Mouse (Mus musculus) CH12.LX (cell line): ENCODE results near the gene Pgam1. TPM values are rescaled to one million over a fixed set of nuclear protein-coding genes. Genes with fewer than 3 reads are reported as not detected.

Experiments used
- DNase-seq: peaks from one replicate; pipeline ENCODE4 v3.0.0-alpha.2; 2013; ENCODE audit errors: extremely low read depth
- H3K27ac ChIP-seq: 2 replicates; pipeline ENCODE4 v1.5.1; 2012; ENCODE audit warnings: low read depth, mild to moderate bottlenecking, control low read depth, moderate library complexity; ENCODE audit not compliant: insufficient read depth
- H3K27me3 ChIP-seq: replicated peaks from 2 replicates; pipeline ENCODE3; 2012; ENCODE audit warnings: inconsistent platforms
- H3K36me3 ChIP-seq, 2 experiments: replicated peaks in 1 of 2; 2 replicates each; pipeline versions ENCODE3 to v1.6.1; 2012; ENCODE audit warnings: inconsistent platforms in 1 of 2, low read length in 1 of 2, mild to moderate bottlenecking in 1 of 2, mixed read lengths in 1 of 2, moderate library complexity in 1 of 2; ENCODE audit not compliant: control insufficient read depth in 1 of 2, insufficient read depth in 1 of 2
- H3K4me1 ChIP-seq, 2 experiments: 2 replicates each; pipeline ENCODE4 v1.6.1; 2012; ENCODE audit warnings: inconsistent platforms in 1 of 2, moderate library complexity in 1 of 2; ENCODE audit not compliant: insufficient read depth in 2 of 2, control insufficient read depth in 1 of 2
- H3K4me2 ChIP-seq: 2 replicates; pipeline ENCODE4 v1.6.1; 2012; ENCODE audit warnings: low read depth, mild to moderate bottlenecking, control low read depth; ENCODE audit not compliant: poor library complexity, insufficient read depth, severe bottlenecking
- H3K4me3 ChIP-seq, 3 experiments: fragments of 150-350 bp in 1 of 3; sonication (generic) in 1 of 3; replicated peaks in 1 of 3; 2 replicates each; pipeline versions ENCODE3 to v1.5.1; 2011 to 2012; ENCODE audit warnings: low read depth in 2 of 3, low read length in 2 of 3, mild to moderate bottlenecking in 2 of 3, moderate library complexity in 2 of 3, control low read depth in 1 of 3, improper control_type of control experiment in 1 of 3, inconsistent platforms in 1 of 3, mixed read lengths in 1 of 3; ENCODE audit not compliant: poor library complexity in 1 of 3
- H3K79me2 ChIP-seq: replicated peaks from 2 replicates; pipeline ENCODE4 v1.6.1; 2012; ENCODE audit warnings: mild to moderate bottlenecking, moderate library complexity; ENCODE audit not compliant: control insufficient read depth, poor library complexity, insufficient read depth, severe bottlenecking; ENCODE audit errors: extremely low read depth
- H3K9ac ChIP-seq: 2 replicates; pipeline ENCODE4 v1.6.1; 2012; ENCODE audit warnings: low read depth, mild to moderate bottlenecking, control low read depth, moderate library complexity; ENCODE audit not compliant: insufficient read depth
- H3K9me3 ChIP-seq: replicated peaks from 2 replicates; pipeline ENCODE3; 2012; ENCODE audit warnings: low read length, inconsistent platforms, mixed read lengths
- BHLHE40 ChIP-seq: IDR thresholded peaks from 2 replicates; pipeline ENCODE4 v1.6.1; 2011; ENCODE audit warnings: mild to moderate bottlenecking, low read depth, low read length, improper control_type of control experiment
- CTCF ChIP-seq, 2 experiments: IDR thresholded peaks in 1 of 2; conservative IDR thresholded peaks in 1 of 2; 2 replicates each; pipeline ENCODE4 v1.5.1; 2011 to 2012; ENCODE audit warnings: low read depth in 2 of 2, low read length in 2 of 2, improper control_type of control experiment in 1 of 2, inconsistent platforms in 1 of 2, mild to moderate bottlenecking in 1 of 2, moderate library complexity in 1 of 2
- KAT2A ChIP-seq: IDR thresholded peaks from 2 replicates; pipeline ENCODE4 v1.6.1; 2012; ENCODE audit warnings: low read length, improper control_type of control experiment, inconsistent platforms; ENCODE audit not compliant: insufficient replicate concordance
- MAFK ChIP-seq: IDR thresholded peaks from 2 replicates; pipeline ENCODE4 v1.6.1; 2011; ENCODE audit warnings: low read length, improper control_type of control experiment; ENCODE audit not compliant: insufficient replicate concordance
- MYC ChIP-seq: IDR thresholded peaks from 2 replicates; pipeline ENCODE4 v1.6.1; 2011; ENCODE audit warnings: low read depth, mild to moderate bottlenecking, improper control_type of control experiment, low read length
- NELFE ChIP-seq: IDR thresholded peaks from 2 replicates; pipeline ENCODE4 v1.6.1; 2011; ENCODE audit warnings: low read depth, low read length, improper control_type of control experiment
- RAD21 ChIP-seq: IDR thresholded peaks from 2 replicates; pipeline ENCODE4 v1.6.1; 2011; ENCODE audit warnings: low read depth, mild to moderate bottlenecking, low read length, improper control_type of control experiment, moderate library complexity
- RCOR1 ChIP-seq: conservative IDR thresholded peaks from 2 replicates; pipeline ENCODE4 v1.6.1; 2012; ENCODE audit warnings: low read depth, mild to moderate bottlenecking, inconsistent platforms, low read length, improper control_type of control experiment
- SIN3A ChIP-seq: IDR thresholded peaks from 2 replicates; pipeline ENCODE4 v1.6.1; 2012; ENCODE audit warnings: low read length, improper control_type of control experiment, inconsistent platforms
- SMC3 ChIP-seq: IDR thresholded peaks from 2 replicates; pipeline ENCODE4 v1.6.1; 2011; ENCODE audit warnings: low read depth, low read length, improper control_type of control experiment
- TCF12 ChIP-seq: IDR thresholded peaks from 2 replicates; pipeline ENCODE4 v1.6.1; 2014; ENCODE audit warnings: low read depth, mild to moderate bottlenecking, inconsistent platforms, low read length, improper control_type of control experiment
- ZKSCAN1 ChIP-seq: IDR thresholded peaks from 2 replicates; pipeline ENCODE4 v1.6.1; 2012; ENCODE audit warnings: low read depth, inconsistent platforms, low read length, improper control_type of control experiment, borderline replicate concordance
- dilution Hi-C: fragments of 300-500 bp; cut with MboI; formaldehyde crosslinking; loops from 2 replicates; pipeline ENCODE4 v1.14.3; 2020; ENCODE audit warnings: low sequenced_read_pairs; ENCODE audit not compliant: extremely low pct_unique_long_range_greater_than_20kb, extremely low pct_ligation_motif_present
- in situ Hi-C: fragments of 300-500 bp; cut with MboI; formaldehyde crosslinking; loops from 3 replicates; pipeline ENCODE4 v1.14.3; 2019; ENCODE audit warnings: low sequenced_read_pairs, low pct_ligation_motif_present, low pct_unique_long_range_greater_than_20kb, mixed read lengths
- polyA plus RNA-seq: library from polyadenylated mRNA; unstranded; fragments of >175 nt; gene quantifications from 2 replicates; pipeline ENCODE4 v1.2.1, GENCODE M21; 2012; ENCODE audit warnings: low read depth; ENCODE audit not compliant: insufficient read length
- total RNA-seq, 2 experiments: library from RNA; depleted of rRNA; stranded (reverse); fragments of 300-350 nt in 1 of 2; fragments of >200 nt in 1 of 2; gene quantifications; 2 replicates each; pipeline ENCODE4 v1.2.3; 2012 to 2014

Gene Pgam1
- total and polyA plus RNA-seq, 3 experiments, result 870 to 1,507 (median 928) TPM

- H3K9ac ChIP-seq, result no peak overlapping the region
- H3K27ac ChIP-seq, result no peak overlapping the region
- no peaks in the 10 kb centered on the region for H3K9me3 ChIP-seq
- TF ChIP-seq ZKSCAN1, result no peak
- TF ChIP-seq MYC, result no peak
- TF ChIP-seq SIN3A, result no peak
- no peak for TF ChIP-seq TCF12
- TF ChIP-seq RCOR1, result no peak
- no peak for TF ChIP-seq KAT2A
- H3K4me3 ChIP-seq, result no peak overlapping the region
- in situ Hi-C loops (no loop called here), dilution Hi-C loops (no loop called here)
- no peaks in the 10 kb centered on the region for H3K27me3 ChIP-seq
- H3K4me1 ChIP-seq, result peaks cover 0 to 16% of the 10 kb centered on the region in 2 experiments; a peak in 2 of 4 replicates
- DNase-seq, result no peak
- H3K36me3 ChIP-seq, result peaks cover 42 to 74% of the 10 kb centered on the region in 2 experiments
- peaks cover 25% of the 10 kb centered on the region for H3K79me2 ChIP-seq
- no peak overlapping the region for H3K4me2 ChIP-seq
Measured at GRCm38 (mm10) chr19:41938539-41938938, 26.8 kb downstream of the Pgam1 start.

GRCm38 (mm10) chr19:41943841-41944240, 32.1 kb downstream of the Pgam1 start:
- dilution Hi-C loops (no loop called here), in situ Hi-C loops (no loop called here)
- no peak overlapping the region for H3K27ac ChIP-seq
- DNase-seq, result no peak
- H3K4me3 ChIP-seq, result no peak overlapping the region
- H3K9ac ChIP-seq, result no peak overlapping the region
- H3K9me3 ChIP-seq, result peaks cover 4% of the 10 kb centered on the region
- H3K27me3 ChIP-seq, result no peaks in the 10 kb centered on the region
- H3K4me1 ChIP-seq, result no peaks in the 10 kb centered on the region
- peaks cover 76 to 95% of the 10 kb centered on the region in 2 experiments for H3K36me3 ChIP-seq
- no peaks in the 10 kb centered on the region for H3K79me2 ChIP-seq
- TF ChIP-seq MAFK (no peak), BHLHE40 (no peak)
- H3K4me2 ChIP-seq, result no peak overlapping the region

GRCm38 (mm10) chr19:41952287-41952686, 40.6 kb downstream of the Pgam1 start:
- no peaks in the 10 kb centered on the region for H3K27me3 ChIP-seq
- no peak overlapping the region for H3K9ac ChIP-seq
- no peak overlapping the region for H3K4me2 ChIP-seq
- H3K79me2 ChIP-seq, result no peaks in the 10 kb centered on the region
- no peak overlapping the region for H3K27ac ChIP-seq
- DNase-seq, result peak; percentile 27
- in situ Hi-C loops (no loop called here), dilution Hi-C loops (no loop called here)
- H3K36me3 ChIP-seq, result peaks cover 87 to 98% of the 10 kb centered on the region in 2 experiments
- no peaks in the 10 kb centered on the region for H3K9me3 ChIP-seq
- H3K4me3 ChIP-seq, result no peak overlapping the region
- TF ChIP-seq CTCF (conservative IDR thresholded peaks at IDR 0.05 in 1 of 2, IDR thresholded peaks at IDR 0.05 in 1 of 2; ENCODE audit: low read depth in 2 of 2, low read length in 2 of 2), result peak in 1 of 2 experiments; percentile 47; a peak in 2 of 4 replicates
- no peak for TF ChIP-seq NELFE
- peak; percentile 38 for TF ChIP-seq SMC3
- peak; percentile 26 for TF ChIP-seq RAD21
- no peaks in the 10 kb centered on the region for H3K4me1 ChIP-seq
